ENCODE assay signal across 19 mouse cellular contexts in the genomic region with DNA sequence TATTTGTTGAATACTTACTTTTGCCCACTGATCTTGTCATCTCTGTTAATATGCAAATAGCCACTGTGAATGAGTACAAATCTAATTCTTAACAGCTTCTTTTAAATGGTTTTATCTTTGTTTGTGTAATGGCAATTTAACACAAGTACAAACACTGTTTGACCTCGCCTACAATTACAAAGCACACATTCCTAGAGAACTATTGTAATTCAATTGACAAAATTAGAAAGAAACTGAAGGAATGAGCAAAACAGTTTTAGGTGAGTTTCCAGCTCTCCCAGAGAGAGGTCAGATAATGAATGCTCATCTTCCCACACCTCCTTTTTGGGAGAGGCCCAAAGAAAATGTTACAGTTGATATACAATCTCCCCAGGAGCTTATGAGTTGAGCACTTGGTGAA.
DNase-seq lines count a peak whose midpoint lies in the region; TF ChIP-seq lines count a peak whose summit lies in the region.
"Had no signal": no experiment of that assay in that cellular context is flagged by ENCODE, and none has a peak within 500 bp of the region (broad histone marks: within the 10 kb centered on the region; RNA-seq: fewer than 3 reads in every experiment).

No protein-coding gene starts in this region.

- no peaks in the 10 kb centered on the region for H3K9me3 ChIP-seq in ES-E14 (ENCODE audit: control insufficient read depth, insufficient read depth, low read depth, low read length)
- H3K9me3 ChIP-seq: embryonic facial prominence, embryonic 13.5 days; embryonic facial prominence, embryonic 15.5 days; forebrain, embryonic 10.5 days; forebrain, embryonic 12.5 days had no signal

- no peak overlapping the region for H3K9ac ChIP-seq in ES-E14 (ENCODE audit: insufficient read depth, low read depth, low read length, poor library complexity, severe bottlenecking)
- H3K9ac ChIP-seq: embryonic facial prominence, embryonic 13.5 days; embryonic facial prominence, embryonic 15.5 days; forebrain, embryonic 12.5 days had no signal

- DNase-seq in ES-E14 (ENCODE audit: low read depth, low spot score) (peak; percentile 37), WW6 (ENCODE audit: low read depth, low spot score) (peak; percentile 11)
- no peak for DNase-seq in left cerebral cortex, adult 9 months (ENCODE audit: low spot score in 2 of 2)
- no peak for DNase-seq in layer of hippocampus, adult 11-12 months (ENCODE audit: low spot score)
- no peak for DNase-seq in frontal cortex, postnatal 25 days (ENCODE audit: low spot score in 2 of 2)
- DNase-seq: adrenal gland, adult 8-10 months; adrenal gland, postnatal 14 days; adrenal gland, postnatal 36 days; cerebellum, adult 11-12 months; cerebellum, adult 2 months; cerebellum, adult 9-10 months; cerebellum, postnatal 10 days; cerebellum, postnatal 25 days; embryo, embryonic 11 days had no signal

- H3K4me1 ChIP-seq in ES-E14 (ENCODE audit: control insufficient read depth in 2 of 2, insufficient read depth in 2 of 2, low read length in 2 of 2, poor library complexity in 1 of 2) = no peaks in the 10 kb centered on the region
- H3K4me1 ChIP-seq: embryonic facial prominence, embryonic 13.5 days; embryonic facial prominence, embryonic 15.5 days had no signal

- no peaks in the 10 kb centered on the region for H3K36me3 ChIP-seq in ES-E14 (ENCODE audit: control insufficient read depth, insufficient read depth, low read length, poor library complexity, severe bottlenecking)
- H3K36me3 ChIP-seq: embryonic facial prominence, embryonic 13.5 days; embryonic facial prominence, embryonic 15.5 days; forebrain, embryonic 10.5 days; forebrain, embryonic 12.5 days had no signal

- H3K4me3 ChIP-seq in ES-E14 (ENCODE audit: insufficient read depth in 1 of 2, low read depth in 1 of 2, low read length in 2 of 2, poor library complexity in 1 of 2, severe bottlenecking in 1 of 2) = no peak overlapping the region
- H3K4me3 ChIP-seq: embryonic facial prominence, embryonic 13.5 days; embryonic facial prominence, embryonic 15.5 days; erythroblast, embryonic 14.5 days; forebrain, embryonic 10.5 days; forebrain, embryonic 12.5 days had no signal

- no peak overlapping the region for H3K27ac ChIP-seq in ES-E14 (ENCODE audit: insufficient read depth, low read depth, low read length, poor library complexity, severe bottlenecking)
- H3K27ac ChIP-seq: embryonic facial prominence, embryonic 13.5 days; embryonic facial prominence, embryonic 15.5 days; forebrain, embryonic 10.5 days; forebrain, embryonic 12.5 days had no signal

- in situ Hi-C loops in ES-E14 (cut with MboI; ENCODE audit: low sequenced_read_pairs in 2 of 2, unreplicated experiment in 2 of 2) = no loop called here

TF ChIP-seq in ES-E14, 5 proteins besides CTCF, POLR2A, EP300 and RAD21:
- TF ChIP-seq HCFC1 (IDR thresholded peaks at IDR 0.05; ENCODE audit: borderline replicate concordance, insufficient read depth, low read length) (no peak), MAFK (IDR thresholded peaks at IDR 0.05; ENCODE audit: insufficient read depth, low read depth, low read length) (no peak), ZC3H11A (IDR thresholded peaks at IDR 0.05; ENCODE audit: borderline replicate concordance, low read depth, low read length) (no peak), ZNF384 (IDR thresholded peaks at IDR 0.05; ENCODE audit: low read depth, low read length) (no peak), CHD2 (IDR thresholded peaks at IDR 0.05; ENCODE audit: low read depth, low read length) (peak; percentile 21; the same call in 1 of the 2 replicates)

Comparison
In these comparisons a context has a peak if more than half of its experiments do, and no peak if none do; other contexts are left out.
1. DNase-seq: peak in ES-E14 (single experiment) and WW6 (single experiment); none in left cerebral cortex, adult 9 months (0 of 2), layer of hippocampus, adult 11-12 months (single experiment) and frontal cortex, postnatal 25 days (0 of 2).